Mouse (Mus musculus) kidney, adult 2 months (tissue): ENCODE results near the gene Dnttip1.

Experiments used
- CTCF ChIP-seq: fragments of 200-500 bp; conservative IDR thresholded peaks from 2 replicates; pipeline ENCODE4 v1.5.1; 2011; ENCODE audit warnings: low read depth, mild to moderate bottlenecking, control low read depth, low read length, moderate library complexity, mixed read lengths; ENCODE audit not compliant: insufficient read depth, insufficient read length
- POLR2A ChIP-seq: fragments of 200-500 bp; IDR thresholded peaks from one replicate; pipeline ENCODE4 v1.6.1; 2011; ENCODE audit warnings: low read depth, low read length, control low read depth

GRCm38 (mm10) chr2:164783926-164784581 lies 38.3 kb downstream of the Dnttip1 start:
- TF ChIP-seq POLR2A = no peak
- no peak; the same call in 1 of the 2 replicates for TF ChIP-seq CTCF
